Mouse (Mus musculus): Measurements from ENCODE around the gene Rad18. TPM values are rescaled to one million over a fixed set of nuclear protein-coding genes. Genes with fewer than 3 reads are reported as not detected.

Rad18 gene
- polyA plus RNA-seq, 1 experiment = 2.2 TPM

DNA sequence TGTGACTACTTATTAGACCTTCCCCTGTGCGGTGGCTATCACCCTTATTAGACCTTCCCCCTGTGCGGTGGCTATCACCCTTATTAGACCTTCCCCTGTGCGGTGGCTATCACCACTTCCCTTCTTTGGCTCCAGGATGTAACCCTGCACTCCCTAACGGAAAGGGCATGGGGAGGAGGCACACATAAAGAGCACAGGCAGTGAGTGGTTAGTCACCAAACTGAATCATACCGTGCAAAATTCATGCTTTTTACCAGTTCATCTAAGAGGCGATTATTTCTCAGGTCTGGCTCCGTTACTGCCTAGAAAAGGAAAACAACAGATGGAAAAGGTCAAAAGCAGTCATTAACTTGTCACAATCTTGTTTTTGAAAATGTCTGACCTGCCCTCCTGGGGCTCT is 10.0 kb downstream of the Rad18 start:
- DNase-seq (ENCODE audit: low spot score) = no peak

- DNase-seq (ENCODE audit: low spot score) = no peak
These were observed 12.4 kb downstream of the Rad18 start for GRCm38 (mm10) chr6:112684065-112684464.

DNA sequence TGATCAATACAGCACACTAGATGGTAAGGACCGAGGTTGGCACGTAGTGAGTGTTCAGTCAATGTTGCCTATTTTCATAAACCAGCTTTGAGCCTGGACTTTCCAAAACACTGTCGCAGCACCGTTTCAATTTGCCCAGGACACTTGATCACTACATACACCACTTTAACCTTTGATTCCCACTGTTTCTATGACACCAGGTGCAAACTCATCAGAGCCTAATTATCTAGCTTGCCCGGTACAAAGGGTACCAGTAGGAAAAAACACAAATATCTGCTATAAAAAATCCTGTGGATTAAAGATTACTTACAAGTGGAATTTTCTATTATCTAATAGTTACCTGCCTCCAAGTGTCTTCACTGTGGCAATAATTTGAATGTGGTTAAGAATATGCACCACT is 64.4 kb downstream of the Rad18 start:
- no peak for DNase-seq (ENCODE audit: low spot score)

- no peak for DNase-seq (ENCODE audit: low spot score)
These were observed 66.2 kb downstream of the Rad18 start for GRCm38 (mm10) chr6:112630291-112630690.

- DNase-seq (ENCODE audit: low spot score) = no peak
These were observed 68.2 kb downstream of the Rad18 start for GRCm38 (mm10) chr6:112628301-112628700.

GRCm38 (mm10) chr6:112622321-112622720 is 74.2 kb downstream of the Rad18 start:
- no peak for DNase-seq (ENCODE audit: low spot score)

DNA sequence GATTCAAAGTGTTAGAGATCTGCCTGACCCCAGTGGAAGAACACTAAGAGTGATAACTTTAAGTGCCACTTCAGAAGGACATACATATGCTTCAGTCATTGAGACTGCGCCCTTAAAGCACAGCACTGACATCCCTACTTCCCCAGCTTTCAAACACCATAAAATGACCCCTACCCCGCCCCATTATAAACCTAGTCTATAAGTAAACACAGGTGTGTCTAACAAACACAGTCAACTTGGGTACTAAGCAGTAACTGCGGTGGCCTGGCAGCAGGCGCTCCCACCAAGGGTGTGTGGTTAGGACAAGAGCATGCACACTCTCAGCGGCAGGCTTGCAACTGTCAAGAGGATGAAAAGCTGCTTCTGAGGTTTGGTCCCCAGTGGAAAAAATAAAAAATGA is 76.5 kb downstream of the Rad18 start:
- no peak for DNase-seq (ENCODE audit: low spot score)

- no peak for DNase-seq (ENCODE audit: low spot score)
These were observed 78.7 kb downstream of the Rad18 start for GRCm38 (mm10) chr6:112617728-112618318.

DNA sequence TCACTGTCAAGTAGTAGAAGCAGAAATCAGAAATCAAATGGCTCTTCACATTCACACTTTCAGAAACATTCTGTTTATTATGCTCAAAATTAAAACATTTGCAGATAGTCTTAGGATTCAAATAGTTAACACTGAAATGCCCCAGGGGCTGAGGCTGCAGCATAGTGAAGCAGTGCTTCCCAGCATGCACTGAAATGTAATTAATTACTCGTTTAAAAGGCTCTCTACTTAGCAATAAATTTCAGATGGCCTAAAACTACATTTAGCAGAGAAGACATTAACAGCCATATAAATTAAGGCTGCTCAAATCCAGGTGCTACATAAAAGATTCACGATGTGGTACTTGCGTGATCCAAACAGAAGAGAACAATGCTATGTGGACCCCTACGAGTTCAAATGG is 87.5 kb downstream of the Rad18 start:
- DNase-seq (ENCODE audit: low spot score) = no peak

DNA sequence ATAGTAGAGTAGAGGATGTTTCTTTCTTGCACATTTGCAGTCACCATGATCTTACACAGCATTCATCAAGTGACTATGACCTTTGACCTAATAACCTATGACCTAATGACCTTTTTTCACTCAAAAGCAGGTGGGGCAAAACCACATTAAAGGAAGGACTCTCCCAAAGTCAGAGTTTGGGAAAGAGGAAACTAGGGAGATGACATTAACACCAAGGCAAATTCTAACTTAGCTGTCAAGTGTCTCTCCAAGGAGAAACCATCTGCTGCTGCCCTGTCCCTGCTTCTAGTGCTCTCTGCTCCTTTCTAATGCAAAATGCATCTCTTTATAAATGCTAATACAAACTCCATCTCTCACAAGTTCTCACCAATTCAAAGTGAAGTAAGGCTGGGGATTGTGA is 92.6 kb downstream of the Rad18 start:
- DNase-seq (ENCODE audit: low spot score) = no peak

GRCm38 (mm10) chr6:112594971-112595370 is 101.5 kb downstream of the Rad18 start:
- no peak for DNase-seq (ENCODE audit: low spot score)

- no peak for DNase-seq (ENCODE audit: low spot score)
These were observed 108.6 kb downstream of the Rad18 start for GRCm38 (mm10) chr6:112587912-112588311.

- no peak for DNase-seq (ENCODE audit: low spot score)
These were observed 109.5 kb downstream of the Rad18 start for GRCm38 (mm10) chr6:112586999-112587398.

DNA sequence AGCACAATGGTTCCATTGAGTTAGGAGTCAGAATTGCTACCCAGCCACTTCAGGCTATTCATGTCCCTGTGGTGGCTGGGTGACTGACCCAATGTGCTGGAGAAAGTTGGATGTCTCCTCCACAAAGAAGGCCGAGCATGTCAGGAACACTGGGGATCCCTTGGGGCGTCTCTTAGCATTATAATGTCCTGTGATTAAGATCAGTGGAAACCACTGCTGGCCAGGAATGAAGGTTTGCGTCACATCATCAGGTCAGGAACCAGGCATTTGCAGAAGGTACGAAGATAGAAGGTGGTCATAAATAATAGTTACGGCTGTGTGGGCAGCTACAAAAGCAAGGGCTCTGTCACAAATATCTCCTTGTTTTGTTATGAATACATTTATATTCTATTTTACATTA is 111.5 kb downstream of the Rad18 start:
- no peak for DNase-seq (ENCODE audit: low spot score)

DNA sequence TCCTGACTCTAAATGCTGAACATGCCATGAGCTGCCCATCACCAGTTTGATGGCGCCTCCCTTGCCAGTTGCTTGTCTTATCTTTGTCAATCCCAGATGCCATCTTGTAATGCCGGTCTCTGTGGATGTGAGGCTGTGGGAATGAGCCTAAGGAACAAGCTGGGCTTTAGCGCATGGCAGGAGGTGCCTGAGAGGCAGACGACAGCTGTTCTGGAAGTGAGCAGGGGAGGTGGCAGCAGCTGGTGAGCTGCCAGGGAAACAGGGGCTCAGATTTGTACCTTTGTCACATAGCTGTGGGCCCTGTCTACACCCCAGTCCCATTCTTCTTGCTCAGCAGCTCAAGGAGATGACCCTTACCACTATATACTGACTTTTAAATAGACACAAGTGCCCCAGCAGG is 114.5 kb downstream of the Rad18 start:
- DNase-seq (ENCODE audit: low spot score) = no peak

- no peak for DNase-seq (ENCODE audit: low spot score)
These were observed 119.3 kb downstream of the Rad18 start for GRCm38 (mm10) chr6:112577198-112577597.

DNA sequence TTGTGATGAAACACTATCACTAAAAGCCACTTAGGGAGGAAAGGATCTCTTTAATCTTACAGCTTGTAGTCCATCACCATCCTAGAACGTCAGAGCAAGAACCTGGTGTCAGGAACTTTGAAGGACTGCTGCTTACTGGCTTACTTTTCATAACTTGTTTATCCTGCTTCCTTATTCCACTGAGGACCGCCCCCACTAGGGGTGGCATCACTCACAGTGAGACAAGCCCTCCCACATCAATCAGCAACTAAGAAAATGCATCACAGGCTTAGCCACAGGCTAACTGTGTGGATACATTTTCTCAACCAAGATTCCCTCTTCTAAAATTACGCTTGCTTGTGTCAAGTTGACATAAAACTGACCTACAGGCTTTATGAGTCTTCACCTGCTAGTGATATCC is 121.9 kb downstream of the Rad18 start:
- DNase-seq (ENCODE audit: low spot score) = no peak

- no peak for DNase-seq (ENCODE audit: low spot score)
These were observed 126.1 kb downstream of the Rad18 start for GRCm38 (mm10) chr6:112570413-112570812.

Other genes with a start within 250 kb of the Rad18 start
- gene Cav3, start 237.2 kb downstream of the Rad18 start, polyA plus RNA-seq (2012; rRNA removed) = 23.7 and 23.8 TPM in 2 replicates
- 0.75 and 0.81 TPM in 2 replicates for gene Oxtr, start 206.7 kb downstream of the Rad18 start, polyA plus RNA-seq (2012; rRNA removed)

Data from urinary bladder, adult 2 months (tissue).